Mouse (Mus musculus) splenic B cell, adult 2 months (primary cell): ENCODE measurements around the gene Smim13.

Experiments used
- DNase-seq: peaks from one replicate; pipeline ENCODE4 v3.0.0-alpha.2; 2011; ENCODE audit warnings: low read depth, low spot score
- H3K27me3 ChIP-seq: 2 replicates; pipeline ENCODE4 v1.6.1; 2012; ENCODE audit warnings: mild to moderate bottlenecking, low read length, moderate library complexity, mixed read lengths; ENCODE audit not compliant: control insufficient read depth, poor library complexity, insufficient read depth, severe bottlenecking
- H3K36me3 ChIP-seq: 2 replicates; pipeline ENCODE4 v1.6.1; 2012; ENCODE audit warnings: mild to moderate bottlenecking, low read length, moderate library complexity, mixed read lengths; ENCODE audit not compliant: control insufficient read depth, poor library complexity, insufficient read depth, severe bottlenecking

Gene Smim13

GRCm38 (mm10) chr13:41293595-41293994, 44.0 kb downstream of the Smim13 start:
- H3K36me3 ChIP-seq, result no peaks in the 10 kb centered on the region
- DNase-seq, result no peak
- H3K27me3 ChIP-seq, result no peaks in the 10 kb centered on the region

- no peak for DNase-seq
- Histone ChIP-seq H3K27me3 (no peaks in the 10 kb centered on the region), H3K36me3 (no peaks in the 10 kb centered on the region)
Observed at GRCm38 (mm10) chr13:41295886-41296285, 46.2 kb downstream of the Smim13 start.

- H3K27me3 ChIP-seq, result no peaks in the 10 kb centered on the region
- H3K36me3 ChIP-seq, result no peaks in the 10 kb centered on the region
- no peak for DNase-seq
Observed at GRCm38 (mm10) chr13:41296396-41296795, 46.8 kb downstream of the Smim13 start.

DNA sequence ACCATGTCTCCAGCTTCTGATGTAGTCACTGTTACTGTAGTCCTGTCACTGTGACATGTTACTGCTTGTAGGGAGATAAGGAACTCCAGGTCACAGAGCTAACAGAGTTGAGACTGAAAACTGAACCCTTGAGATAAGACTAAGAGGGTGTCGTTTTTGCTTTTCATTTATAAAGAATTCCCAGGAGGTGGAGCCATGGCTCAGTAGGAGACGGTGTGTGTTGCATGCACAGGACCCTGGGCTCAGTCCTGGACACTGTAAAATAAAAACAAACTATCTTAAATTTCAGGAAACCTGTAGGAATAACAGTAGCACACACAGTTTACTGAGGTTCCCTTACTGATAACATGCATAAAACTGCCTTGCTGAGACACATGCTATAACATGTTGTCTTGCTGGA, 48.9 kb downstream of the Smim13 start:
- no peak for DNase-seq
- H3K36me3 ChIP-seq, result no peaks in the 10 kb centered on the region
- H3K27me3 ChIP-seq, result no peaks in the 10 kb centered on the region

GRCm38 (mm10) chr13:41298996-41299395, 49.4 kb downstream of the Smim13 start:
- DNase-seq, result no peak
- Histone ChIP-seq H3K36me3 (no peaks in the 10 kb centered on the region), H3K27me3 (no peaks in the 10 kb centered on the region)

DNA sequence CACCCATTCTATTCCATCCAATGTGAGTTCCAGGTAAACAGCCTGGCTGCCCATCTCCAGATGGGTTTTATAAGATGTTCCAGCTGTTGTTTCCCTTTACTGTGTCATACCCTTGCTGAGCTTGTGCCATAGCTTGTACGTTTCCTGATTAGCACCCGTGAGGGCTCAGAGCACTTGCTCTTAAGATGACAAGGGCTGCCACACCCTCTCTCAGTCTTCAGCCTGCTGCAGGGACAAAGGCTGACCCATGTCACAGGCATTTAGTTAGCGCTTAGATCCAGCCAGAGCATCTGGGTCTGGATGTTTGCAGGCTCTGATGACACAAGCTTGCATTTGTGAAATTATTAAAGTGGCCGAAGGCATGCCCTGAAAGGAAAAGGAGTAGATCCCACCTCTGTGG, 50.4 kb downstream of the Smim13 start:
- H3K36me3 ChIP-seq, result no peaks in the 10 kb centered on the region

DNA sequence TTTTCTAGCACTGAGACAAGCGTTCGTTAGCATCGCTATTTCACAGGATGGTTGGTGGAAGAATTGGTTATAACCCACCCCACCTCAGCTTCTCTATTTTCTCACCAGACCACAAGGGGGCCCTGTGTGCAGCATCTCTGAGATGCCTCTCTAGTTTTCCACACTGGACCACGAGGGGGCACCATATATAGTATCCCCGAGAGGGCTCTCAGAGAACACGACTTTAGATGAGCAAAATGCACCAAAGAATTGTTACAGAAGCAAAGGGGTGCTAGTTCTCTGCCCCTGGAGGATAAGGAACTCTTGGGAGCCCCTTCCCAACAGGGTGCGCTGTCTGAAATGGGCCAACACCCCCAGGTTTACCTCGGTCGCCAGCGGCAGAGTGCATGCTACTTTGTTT, 53.1 kb downstream of the Smim13 start:
- no peaks in the 10 kb centered on the region for H3K27me3 ChIP-seq
- no peaks in the 10 kb centered on the region for H3K36me3 ChIP-seq
- peak; percentile 90 for DNase-seq

More for the DNA sequence above, 50.4 kb downstream of the Smim13 start:
- no peaks in the 10 kb centered on the region for H3K27me3 ChIP-seq
- no peak for DNase-seq

DNA sequence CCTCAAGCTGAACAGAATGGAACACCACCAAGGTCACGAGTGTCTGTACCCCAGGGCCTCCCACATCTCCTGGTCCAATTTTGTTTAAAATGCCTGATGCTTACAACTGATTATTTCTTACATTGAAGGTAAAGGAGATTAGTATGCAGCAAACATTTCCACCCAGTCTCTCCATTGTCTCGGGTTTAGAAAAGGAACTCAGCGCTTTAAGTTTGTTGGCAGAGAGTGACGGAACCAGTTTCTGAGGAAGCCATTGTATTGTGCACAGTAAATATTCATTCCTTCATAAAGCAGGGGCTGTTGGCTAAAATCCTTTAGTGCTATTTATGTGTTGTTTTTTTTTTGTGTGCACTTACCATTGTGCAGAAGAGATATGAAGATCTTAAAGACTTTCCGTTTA, 71.1 kb downstream of the Smim13 start:
- DNase-seq, result no peak
- Histone ChIP-seq H3K27me3 (no peaks in the 10 kb centered on the region), H3K36me3 (peaks cover 6% of the 10 kb centered on the region)

- peaks cover 4% of the 10 kb centered on the region for H3K36me3 ChIP-seq
- H3K27me3 ChIP-seq, result no peaks in the 10 kb centered on the region
- DNase-seq, result no peak
Observed at GRCm38 (mm10) chr13:41321433-41321832, 71.8 kb downstream of the Smim13 start.

DNA sequence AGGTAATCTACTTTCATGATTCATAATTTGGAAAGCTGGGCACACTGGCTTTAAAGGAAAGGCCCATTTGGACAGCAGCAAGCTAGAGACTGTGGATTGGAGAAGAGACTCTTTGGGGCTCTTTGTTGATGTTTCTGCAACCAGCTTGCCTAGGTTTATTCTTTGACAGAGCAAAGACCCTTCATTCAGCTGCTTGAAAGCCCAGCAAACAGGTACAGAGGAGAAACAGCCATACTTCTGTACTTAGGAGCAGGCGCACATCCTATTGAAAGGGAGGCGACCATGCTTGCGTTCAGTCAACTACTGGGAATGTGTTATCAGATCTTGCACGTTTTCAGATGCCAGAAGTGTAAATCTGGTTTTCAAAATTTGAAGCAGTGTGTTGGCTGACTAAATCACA, 75.0 kb downstream of the Smim13 start:
- Histone ChIP-seq H3K27me3 (no peaks in the 10 kb centered on the region), H3K36me3 (peaks cover 1% of the 10 kb centered on the region)
- DNase-seq, result no peak

GRCm38 (mm10) chr13:41325346-41325745, 75.7 kb downstream of the Smim13 start:
- no peaks in the 10 kb centered on the region for H3K27me3 ChIP-seq
- DNase-seq, result no peak
- H3K36me3 ChIP-seq, result peaks cover 1% of the 10 kb centered on the region

GRCm38 (mm10) chr13:41326134-41326533, 76.5 kb downstream of the Smim13 start:
- H3K36me3 ChIP-seq, result peaks cover 3% of the 10 kb centered on the region
- H3K27me3 ChIP-seq, result no peaks in the 10 kb centered on the region
- DNase-seq, result no peak
